Mouse (Mus musculus): ENCODE data around the gene Cotl1.

Cotl1 gene

DNA sequence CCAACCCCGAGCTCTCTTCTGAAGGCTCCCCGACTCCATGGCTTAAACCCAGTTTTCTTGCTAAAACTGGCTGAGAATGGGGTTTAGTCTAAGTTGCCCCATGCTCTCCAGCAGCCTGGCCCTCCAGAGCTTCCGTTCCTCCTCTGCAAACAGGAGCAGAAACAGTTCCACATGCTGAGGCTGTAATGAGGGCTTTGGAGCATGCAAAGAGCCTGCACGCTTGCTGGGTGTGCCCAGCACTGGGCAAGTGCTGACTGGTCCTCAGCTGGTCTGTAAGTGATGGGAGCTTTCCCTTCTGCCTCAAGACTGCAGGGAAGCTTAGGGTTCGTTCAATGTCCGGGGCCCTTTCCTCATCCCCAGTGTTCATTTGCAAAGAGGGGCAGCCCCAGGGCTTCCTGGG is 24.1 kb downstream of the Cotl1 start:
- DNase-seq, result no peak

DNA sequence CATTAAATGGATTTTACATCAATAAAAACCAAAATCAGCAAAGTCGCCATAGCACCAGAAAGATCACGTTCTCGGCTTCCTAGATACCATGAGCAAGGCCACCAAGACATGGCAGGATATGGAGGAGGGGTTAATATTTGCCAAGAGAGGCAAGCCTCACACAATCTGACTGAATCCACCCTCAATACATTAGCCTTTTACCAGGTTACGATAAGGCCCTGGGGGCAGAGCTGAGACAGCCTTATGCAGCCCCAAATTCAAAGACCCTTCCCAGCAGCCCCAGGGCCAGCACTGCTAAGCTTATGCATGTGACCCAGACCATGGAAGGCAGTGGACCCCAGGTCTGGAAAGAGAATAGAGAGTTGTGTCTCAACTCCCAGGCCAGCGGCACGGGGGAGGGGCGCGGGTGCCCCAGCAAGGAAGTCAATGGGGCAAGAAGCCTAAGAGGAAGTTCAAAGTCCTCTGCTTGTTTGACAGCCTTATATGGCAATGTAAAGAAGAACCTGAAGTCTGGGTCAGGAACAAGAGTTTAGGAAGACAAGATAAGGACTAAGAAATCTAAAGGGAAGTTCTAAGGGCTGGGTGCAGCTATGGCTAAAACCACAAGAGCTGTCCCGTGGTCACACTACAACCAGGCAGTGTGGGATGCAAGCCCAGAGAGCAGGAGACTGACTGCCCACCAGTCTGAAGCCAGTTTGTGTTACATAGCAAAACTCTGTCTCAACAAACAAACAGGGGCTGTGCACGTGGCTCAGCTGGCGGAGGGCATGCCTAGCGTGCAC is 27.5 kb downstream of the Cotl1 start:
- no peak for DNase-seq

DNA sequence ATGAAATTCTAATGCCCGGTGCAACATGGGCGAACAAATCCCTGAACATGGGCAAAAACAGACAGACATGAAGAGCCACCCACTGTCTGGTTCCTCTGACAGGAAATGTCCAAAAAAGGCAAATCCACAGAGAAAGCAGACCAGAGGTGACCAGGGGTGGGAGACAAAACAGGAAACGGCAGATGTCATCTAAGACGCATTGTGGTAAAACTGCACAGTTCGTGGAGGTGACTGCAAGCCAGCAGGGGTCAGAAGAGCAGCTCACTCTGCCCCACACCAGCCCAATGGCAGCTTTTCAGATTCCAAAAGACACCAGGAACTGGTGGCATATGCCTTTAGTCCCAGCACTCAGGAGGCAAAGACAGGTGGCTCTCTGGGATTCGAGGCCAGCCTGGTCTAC is 28.4 kb downstream of the Cotl1 start:
- no peak for DNase-seq

DNA sequence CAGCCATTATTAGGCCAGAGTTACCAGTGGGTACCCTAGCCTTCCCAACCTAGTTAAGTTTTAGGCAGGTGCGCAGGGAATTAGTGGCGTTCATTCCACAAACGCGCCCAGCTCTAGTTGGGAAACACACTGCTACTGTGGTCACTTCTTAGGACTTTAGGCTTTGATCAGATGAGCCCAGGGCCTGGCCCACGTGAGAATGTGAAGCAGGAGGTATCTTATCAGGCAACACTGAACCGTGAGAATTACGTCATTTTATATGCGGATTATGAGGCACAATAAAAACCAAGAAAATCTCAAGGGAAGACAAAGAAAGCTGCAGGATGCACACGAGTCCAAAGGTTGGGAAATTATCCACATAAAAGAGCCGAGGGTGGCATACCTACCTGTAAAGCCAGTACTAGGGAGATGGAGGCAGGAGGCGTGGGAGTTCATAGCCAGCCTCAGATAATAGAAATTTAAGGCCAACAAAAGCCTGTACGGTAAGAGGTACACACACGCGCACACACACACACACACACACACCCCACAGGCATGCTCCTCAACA is 29.3 kb downstream of the Cotl1 start:
- no peak for DNase-seq

DNA sequence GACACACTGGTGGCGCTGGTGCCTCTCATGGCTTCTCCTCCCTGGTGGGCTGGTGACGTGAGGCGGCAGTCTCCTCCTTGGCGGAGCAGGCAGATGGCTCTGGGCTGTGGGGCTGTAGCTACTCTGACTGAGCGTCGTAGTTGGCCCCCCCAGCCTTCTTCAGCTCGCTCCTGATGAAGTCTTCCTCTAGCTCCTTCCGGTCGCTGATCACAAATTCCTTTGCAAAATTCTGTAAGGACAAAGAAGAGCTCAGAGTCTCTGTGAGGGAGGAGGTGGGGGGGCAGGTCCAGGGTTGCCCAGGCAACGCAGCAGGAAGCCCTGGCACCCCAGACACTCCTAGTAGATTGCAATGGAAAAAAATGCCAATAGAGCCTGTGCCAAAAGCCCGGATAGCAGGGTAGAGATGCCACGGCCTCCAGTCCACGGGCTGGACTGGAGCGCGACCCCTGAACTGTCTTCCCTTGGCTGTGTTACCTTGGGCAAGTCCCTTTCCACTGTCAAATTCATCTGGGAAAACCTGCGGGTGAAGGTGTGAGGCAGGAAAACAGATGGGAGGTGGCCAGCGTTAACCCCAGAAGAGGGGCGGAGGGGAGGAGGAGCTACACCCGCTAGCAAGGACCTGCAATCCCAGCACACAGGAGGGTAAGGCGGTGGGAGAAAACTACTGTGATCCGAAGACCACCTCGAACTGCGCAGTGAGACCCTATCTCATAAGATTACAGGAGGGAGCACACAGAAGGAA is 30.0 kb downstream of the Cotl1 start:
- DNase-seq, result peak; percentile 56 to 61

DNA sequence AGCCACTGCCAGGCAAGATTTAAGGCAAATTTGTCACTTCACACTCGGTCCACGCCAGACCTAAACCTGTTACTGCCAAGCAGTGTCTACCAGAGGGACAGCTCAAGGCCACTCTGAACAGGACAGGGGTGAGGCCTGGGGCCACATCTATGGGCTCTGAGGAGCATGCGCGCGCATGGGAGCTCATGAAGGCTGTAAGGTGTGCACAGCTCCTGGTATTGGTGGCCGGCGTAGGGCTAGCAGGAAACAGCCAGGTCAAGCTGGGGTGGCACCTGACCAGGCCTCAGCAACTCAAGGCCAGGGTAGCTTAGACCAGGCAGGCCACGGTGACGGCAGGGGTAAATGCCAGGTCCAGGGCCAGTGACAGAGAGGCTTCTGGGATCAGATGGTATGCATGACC is 30.7 kb downstream of the Cotl1 start:
- no peak for DNase-seq

DNA sequence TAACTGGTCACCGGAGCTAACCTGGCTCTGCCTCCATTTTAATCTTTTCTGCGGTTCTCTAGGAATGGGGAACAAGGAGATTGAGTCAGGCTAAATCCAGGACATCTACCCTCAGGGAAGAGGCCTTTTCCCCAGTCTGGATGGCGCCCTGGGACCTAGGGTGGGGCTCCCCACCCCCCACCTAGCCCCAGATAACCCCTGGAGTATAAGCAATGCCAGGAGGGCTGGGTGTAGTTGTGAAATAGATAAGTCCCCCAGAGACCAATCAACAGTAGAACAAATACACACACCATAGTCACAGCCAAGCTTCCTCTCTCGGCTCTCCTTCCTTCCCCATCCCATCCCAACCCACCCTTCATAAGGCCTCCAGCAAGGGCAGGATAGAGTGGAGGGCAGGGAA is 32.7 kb downstream of the Cotl1 start:
- no peak for DNase-seq

DNA sequence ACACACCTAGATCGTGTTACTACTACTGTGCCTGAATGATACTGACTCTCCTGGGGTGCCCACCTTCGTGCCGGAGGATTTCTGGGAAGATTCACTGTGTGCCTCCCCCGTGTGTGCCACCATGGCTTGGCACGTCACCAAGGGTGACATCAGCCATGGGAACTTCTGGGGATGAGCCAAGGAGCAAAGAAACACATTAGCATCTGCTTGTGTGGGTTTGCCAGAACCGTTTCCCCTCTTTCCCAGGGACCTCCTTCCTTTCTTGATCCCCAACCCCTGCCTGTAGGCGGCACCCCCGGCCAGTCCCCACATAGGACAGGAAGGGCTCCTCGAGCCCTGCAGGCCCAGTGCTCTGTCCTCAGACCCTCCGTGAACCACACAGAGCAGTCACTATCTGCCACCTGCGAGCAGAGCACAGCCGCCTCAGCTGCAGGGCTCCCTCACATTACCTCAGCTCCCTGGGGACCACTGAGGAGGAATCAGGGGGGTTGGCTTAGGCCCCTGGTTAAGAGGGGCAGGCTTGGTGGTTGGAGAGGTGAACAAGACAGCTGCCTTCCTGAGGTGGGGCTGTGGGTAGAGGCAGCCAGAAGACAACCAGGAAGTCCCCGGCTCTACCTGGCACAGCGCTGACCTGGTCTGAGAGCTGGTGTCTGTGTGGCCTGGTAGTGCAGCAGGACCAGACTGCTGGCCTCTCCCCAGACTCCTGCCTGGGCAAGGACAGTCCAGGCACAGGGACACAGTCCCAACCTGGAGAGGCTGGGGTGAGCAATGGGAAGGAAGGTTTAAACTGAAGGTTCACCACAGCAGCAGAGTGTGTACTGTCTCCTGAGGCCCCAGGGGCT is 33.7 kb downstream of the Cotl1 start:
- peak; percentile 71 to 80 for DNase-seq

DNA sequence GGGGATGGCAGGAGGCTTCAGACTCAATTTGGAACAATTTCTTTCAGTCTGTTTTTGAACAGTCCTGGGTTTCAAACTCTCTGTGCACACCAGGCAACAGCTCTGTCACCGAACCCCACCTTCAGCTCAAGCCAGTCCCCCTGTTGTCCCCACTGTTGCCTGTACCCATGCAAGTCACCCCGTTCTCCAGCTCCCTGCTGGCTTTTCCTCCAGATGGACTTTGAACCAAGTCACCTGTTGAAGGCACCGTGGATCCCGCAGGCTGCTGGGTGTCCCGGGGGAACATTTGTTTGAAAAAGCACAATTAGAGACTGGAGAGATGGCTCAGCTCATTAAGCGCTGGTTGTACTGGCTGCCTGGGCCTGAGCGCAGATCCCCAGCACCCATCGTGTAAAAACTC is 35.1 kb downstream of the Cotl1 start:
- DNase-seq, result no peak

DNA sequence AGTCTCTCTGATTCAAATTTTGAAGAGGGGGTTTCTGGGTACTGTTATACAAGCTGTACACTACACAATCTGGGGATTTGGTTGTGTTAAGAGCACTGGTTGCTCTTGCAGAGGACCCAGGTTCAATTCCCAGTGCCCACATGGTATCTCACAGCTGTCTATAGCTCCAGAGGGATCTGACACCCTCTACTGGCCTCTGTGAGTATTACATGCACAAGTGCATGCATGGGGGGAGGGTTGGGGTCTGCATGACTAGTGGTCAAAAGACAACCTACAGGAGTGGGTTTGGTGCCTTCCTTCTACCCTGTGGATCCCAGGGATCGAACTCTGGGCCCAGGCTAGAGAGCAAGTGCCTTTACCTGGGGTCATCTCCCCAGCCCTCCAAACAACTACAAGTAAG is 37.8 kb downstream of the Cotl1 start:
- no peak for DNase-seq

DNA sequence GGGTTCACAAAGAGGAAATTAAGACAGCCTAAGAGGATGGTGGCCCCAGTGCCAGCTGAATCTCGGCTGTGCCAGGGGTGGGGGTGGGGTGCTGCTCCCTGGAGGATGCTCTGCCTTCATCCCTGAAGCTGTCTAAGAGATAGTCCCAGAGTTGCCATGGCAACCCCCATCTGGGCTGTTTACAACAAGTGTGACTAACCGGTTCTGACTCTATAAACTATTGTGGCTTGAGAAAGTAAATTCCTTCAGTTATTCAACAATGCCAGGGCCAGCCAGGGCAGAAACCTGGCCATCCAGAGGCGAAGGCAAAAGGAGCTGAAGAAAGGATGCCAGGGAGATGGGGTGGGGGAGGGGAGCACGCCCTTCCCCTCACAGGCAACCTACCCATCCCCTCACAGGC is 39.2 kb downstream of the Cotl1 start:
- DNase-seq, result no peak

DNA sequence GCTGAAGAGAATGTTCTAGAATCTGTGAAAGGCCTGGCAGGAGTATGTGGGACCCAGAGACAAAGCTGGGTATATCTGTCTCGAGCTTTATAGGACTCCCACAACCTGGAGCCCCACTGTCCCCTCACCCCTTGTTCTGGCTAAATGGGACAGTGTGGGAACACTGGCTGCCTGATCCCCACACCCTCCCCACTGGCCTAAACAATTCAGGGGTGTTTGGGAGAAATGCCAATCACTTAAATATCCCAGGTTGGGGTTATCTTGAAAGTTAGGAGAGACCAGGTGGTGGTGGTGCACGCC is 41.4 kb downstream of the Cotl1 start:
- DNase-seq, result no peak

DNA sequence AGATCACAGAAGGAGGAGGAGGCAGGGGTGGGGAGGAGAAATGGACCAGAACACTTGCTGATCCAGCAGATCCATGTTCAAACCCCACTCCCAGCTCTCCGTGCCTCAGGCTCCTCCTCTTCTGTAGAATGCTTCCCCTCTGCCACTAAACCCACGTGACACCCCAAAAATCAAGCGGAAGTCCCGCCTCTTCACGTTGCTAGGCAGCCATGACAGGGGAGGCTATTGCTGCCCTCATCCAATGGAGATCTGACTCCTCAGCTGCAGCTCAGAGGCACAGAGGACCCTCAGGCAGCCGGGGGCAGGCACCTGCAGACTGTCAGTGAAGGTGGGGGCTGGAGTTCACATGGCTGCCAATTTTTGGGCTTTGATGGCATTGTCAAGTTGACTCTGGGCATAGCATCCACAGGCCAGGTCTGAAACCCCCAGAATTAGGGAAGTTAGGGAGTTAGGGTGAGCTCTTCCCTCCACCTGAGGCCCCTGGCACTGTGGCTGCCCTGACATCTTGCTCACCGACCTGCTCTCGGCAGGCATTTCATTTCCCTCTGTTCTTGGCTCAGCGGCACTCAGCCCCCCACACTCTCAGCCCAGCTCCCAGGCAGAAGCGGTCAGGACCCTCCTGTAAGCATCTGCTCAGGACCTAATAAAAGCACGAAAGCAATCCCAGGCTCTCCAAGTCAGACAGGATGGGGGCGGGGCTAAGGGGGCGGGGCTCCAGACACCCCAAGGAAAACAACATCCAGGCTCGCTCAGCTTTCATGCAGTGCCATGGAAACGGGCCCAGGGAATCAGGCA is 42.0 kb downstream of the Cotl1 start:
- peak; percentile 48 to 65 for DNase-seq

DNA sequence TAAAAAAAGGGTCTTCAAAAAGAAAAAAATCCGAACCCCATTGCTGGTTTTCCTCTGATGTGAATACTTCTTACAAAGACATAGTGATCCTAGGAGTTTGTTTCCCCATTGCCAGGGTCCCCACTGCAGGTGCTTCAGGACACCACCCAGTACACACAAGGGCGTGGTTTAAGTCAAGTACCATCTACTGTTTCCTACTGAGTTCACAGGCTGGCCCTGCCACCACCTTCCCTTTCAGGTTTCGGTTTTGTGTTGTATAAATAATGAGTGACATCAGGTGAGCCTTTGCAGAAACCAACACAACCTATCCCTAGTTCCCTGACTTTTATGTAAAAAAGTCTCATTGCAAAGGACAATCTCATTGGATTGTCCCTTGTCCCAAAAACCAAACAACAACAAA is 44.7 kb downstream of the Cotl1 start:
- no peak for DNase-seq

DNA sequence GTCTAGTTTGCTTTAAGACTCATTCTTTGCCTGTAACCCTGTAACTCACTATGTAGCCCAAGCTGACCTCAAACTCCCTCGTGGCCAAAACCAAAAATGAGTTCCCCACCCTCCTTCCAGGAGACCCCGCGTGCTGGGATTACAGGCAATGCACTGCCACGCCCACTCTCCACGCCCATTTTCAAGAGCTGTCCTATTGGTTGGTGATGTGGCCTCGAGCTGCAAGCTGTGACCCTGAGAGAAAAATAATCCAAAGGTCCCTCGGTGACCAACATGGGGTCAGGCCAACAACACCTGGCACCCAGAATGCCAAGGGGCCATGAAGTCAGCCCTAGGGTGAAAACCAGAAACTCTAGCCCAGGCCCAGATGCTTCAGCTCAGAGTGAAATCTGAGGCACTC is 45.7 kb downstream of the Cotl1 start:
- no peak for DNase-seq

DNA sequence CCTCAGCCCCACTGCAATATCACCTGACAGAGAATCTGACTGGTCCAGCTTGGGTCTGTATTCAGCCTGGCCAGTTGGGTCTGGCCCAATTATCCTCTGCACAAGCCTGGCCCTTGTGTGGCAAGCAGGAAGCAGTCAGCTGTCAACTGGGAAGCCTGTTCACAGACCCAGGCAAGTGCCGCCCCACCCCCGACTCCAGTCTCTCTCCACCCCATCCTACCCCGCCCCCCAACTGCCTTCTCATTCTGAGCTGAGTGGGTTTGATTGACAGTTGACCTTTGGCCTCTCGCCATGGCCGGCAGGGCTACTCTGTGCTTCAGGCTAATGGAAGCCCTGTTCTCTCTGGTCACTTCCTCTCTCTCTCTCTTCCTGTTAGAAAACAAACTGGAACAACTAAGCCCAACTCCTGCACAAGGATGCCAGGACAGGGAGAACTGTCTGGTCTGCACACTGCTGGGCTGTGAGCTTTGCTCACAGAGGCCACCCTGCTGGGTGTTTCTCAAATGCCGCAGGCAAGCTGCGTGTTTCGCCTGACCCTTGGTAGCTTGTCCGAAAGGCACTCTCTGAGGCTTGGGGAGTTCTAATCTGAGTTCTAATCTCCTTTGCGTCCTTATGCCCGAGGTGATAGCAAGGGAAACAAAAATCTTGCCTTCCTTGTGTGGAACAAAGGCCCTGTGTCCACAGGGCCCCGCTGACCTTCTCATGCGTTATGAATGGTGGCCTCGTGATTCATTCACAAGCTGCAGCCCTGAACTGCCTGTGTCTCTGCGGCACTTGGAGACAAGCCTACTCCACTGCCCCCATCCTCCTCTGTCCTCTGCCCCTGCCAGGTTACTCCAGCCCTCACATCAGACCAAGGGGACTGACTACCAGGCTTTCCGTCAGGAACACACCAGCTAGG is 48.3 kb downstream of the Cotl1 start:
- peak; percentile 39 to 77 for DNase-seq

DNA sequence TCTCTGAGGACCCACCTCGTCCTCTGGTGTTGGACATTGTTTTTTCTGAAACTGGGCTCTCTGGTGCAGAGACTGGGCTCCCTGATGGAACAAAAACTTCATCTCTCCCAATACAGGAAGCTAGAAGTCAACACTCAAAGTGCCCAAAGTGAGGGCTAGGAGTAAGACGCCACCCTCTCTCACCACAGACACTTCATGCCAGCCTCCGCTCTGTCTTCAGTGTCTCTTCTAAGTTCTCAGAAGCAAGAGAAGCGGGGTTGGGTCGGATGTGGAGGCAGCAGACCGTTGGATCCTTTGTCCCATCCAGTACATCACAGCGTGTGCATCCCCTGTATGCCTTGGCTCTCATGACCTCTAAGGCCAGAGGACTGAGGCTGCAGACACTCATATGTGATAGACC is 50.8 kb downstream of the Cotl1 start:
- DNase-seq, result no peak

DNA sequence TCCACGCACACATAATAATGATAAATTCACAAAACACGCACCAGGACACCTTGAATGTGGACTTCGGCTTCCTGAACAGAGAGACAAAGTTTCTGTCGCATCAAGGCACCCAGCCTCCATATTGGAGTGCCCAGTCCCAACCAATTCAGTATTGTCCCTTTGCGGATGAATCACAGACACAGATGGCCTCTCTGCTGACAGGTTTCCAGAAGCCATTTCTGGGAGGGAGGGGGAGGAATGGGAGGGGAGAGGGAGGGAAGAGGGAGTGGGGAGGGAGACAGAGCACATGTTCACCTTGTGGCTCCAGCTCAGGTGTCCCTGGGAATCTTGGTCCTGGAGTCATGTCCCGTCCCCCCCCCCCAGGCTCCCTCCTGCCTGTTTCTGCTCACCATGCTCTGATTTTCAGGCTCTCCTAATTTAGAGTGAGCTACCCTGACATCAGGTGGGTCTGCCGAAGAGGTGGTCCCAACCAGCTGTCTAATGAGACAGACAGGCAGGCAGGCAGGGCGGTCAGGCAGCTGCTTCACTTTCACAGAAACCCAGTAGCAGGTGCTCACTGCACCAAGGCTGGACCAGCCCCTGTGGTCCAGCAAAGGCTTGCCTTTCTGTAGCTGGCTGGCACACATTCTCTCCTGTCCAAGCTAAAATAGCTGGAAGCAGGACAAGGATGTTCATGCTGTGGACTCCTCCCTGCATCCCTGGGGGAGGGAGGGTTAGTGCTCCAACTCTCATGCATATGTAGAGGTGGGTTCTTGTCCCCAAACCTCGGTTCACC is 51.5 kb downstream of the Cotl1 start:
- DNase-seq, result peak; percentile 74 to 81

DNA sequence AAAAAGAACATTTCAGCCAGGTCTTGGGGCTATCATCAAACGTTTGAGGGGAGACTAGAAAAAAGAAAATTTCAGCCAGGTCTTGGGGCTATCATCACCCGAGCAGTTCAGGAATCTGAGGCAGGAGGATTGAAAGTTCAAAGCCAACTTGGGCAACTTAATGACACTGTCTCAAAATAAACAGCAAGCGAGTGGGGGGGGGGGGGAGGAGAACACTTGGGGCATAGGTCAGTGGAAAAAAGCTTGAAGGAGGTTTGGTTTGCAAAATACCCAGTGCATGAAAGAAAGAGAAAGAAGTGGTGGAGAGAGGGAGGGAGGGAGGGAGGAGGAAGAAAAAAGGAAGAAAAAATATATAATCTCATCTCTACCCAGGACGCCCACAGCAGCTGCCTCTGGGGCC is 53.0 kb downstream of the Cotl1 start:
- DNase-seq, result no peak

DNA sequence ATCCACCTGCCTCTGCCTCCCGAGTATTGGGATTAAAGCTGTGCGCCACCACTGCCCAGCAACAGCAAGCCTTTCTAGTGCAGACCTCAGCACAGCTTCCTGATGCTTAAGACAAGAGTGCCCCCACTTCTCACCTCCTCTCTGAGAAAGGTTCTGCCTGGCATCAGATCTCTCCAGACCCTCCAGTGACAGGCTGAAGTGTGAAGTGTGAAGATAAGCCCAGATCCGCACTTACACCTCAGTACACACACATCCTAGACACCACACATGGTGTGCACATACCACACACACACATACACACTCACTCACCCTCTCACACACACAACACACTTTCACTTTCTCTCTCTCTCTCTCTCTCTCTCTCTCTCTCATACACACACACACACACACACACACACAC is 53.5 kb downstream of the Cotl1 start:
- no peak for DNase-seq

Data from cerebellum, postnatal 14 days (tissue).